Mouse (Mus musculus): ENCODE data around the gene Agpat1. TPM values are rescaled to one million over a fixed set of nuclear protein-coding genes. Genes with fewer than 3 reads are reported as not detected.
A peak's percentile ranks its signal among the peaks of the same experiment; 100 is the strongest.

The Agpat1 gene
- total and polyA plus RNA-seq, 3 experiments, result 11.2 to 47.4 (median 44.4) TPM

DNA sequence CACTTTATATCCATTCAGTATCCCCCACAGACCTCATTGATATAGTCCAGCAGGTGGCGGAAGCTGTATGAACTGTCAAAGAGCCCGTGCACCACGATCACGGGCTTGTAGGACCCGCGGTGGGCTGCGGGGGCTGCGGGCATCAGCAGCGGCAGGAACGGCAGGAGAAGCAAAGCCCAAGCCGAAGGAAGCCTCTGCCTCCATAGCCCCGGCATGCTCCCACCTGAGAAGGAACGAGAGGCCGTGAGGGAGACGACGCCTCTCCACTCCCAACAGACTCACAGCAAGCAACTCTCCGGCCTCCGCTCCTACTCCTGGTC, 22.7 kb downstream of the Agpat1 start:
- Histone ChIP-seq H3K4me3 (replicated peaks in 1 of 3; ENCODE audit: low read depth in 2 of 3, low read length in 2 of 3, poor library complexity in 1 of 3) (peak overlapping the region in 2 of 3 experiments; percentile 48 to 49), H3K27me3 (replicated peaks) (peaks cover 45% of the 10 kb centered on the region), H3K27ac (ENCODE audit: insufficient read depth, low read depth) (no peak overlapping the region), H3K79me2 (replicated peaks; ENCODE audit: control insufficient read depth, extremely low read depth, insufficient read depth, poor library complexity, severe bottlenecking) (no peaks in the 10 kb centered on the region), H3K4me2 (ENCODE audit: insufficient read depth, low read depth, poor library complexity, severe bottlenecking) (peak overlapping the region; percentile 75), H3K9ac (ENCODE audit: insufficient read depth, low read depth) (peak overlapping the region; percentile 10; the same call in 1 of the 2 replicates), H3K9me3 (replicated peaks; ENCODE audit: low read length) (peaks cover 2% of the 10 kb centered on the region), H3K36me3 (replicated peaks in 1 of 2; ENCODE audit: control insufficient read depth in 1 of 2, insufficient read depth in 1 of 2, low read length in 1 of 2) (no peaks in the 10 kb centered on the region), H3K4me1 (ENCODE audit: control insufficient read depth in 1 of 2, insufficient read depth in 2 of 2) (peaks cover 2 to 3% of the 10 kb centered on the region in 2 experiments; a peak in 2 of 4 replicates)
- TF ChIP-seq SIN3A (IDR thresholded peaks at IDR 0.05; ENCODE audit: low read length) (no peak), SMC3 (IDR thresholded peaks at IDR 0.05; ENCODE audit: low read depth, low read length) (peak; percentile 27), CTCF (conservative IDR thresholded peaks at IDR 0.05 in 1 of 2, IDR thresholded peaks at IDR 0.05 in 1 of 2; ENCODE audit: low read depth in 2 of 2, low read length in 2 of 2) (peak in 1 of 2 experiments; percentile 44; a peak in 2 of 4 replicates), NELFE (IDR thresholded peaks at IDR 0.05; ENCODE audit: low read depth, low read length) (no peak), MYC (IDR thresholded peaks at IDR 0.05; ENCODE audit: low read depth, low read length) (no peak), MAZ (IDR thresholded peaks at IDR 0.05; ENCODE audit: low read depth, low read length) (no peak), RAD21 (IDR thresholded peaks at IDR 0.05; ENCODE audit: low read depth, low read length) (peak; percentile 15)
- in situ Hi-C loops (cut with MboI; ENCODE audit: low pct_ligation_motif_present, low pct_unique_long_range_greater_than_20kb, low sequenced_read_pairs), result no loop called here
- dilution Hi-C loops (cut with MboI; ENCODE audit: extremely low pct_ligation_motif_present, extremely low pct_unique_long_range_greater_than_20kb, low sequenced_read_pairs), result no loop called here
- DNase-seq (ENCODE audit: extremely low read depth), result no peak

DNA sequence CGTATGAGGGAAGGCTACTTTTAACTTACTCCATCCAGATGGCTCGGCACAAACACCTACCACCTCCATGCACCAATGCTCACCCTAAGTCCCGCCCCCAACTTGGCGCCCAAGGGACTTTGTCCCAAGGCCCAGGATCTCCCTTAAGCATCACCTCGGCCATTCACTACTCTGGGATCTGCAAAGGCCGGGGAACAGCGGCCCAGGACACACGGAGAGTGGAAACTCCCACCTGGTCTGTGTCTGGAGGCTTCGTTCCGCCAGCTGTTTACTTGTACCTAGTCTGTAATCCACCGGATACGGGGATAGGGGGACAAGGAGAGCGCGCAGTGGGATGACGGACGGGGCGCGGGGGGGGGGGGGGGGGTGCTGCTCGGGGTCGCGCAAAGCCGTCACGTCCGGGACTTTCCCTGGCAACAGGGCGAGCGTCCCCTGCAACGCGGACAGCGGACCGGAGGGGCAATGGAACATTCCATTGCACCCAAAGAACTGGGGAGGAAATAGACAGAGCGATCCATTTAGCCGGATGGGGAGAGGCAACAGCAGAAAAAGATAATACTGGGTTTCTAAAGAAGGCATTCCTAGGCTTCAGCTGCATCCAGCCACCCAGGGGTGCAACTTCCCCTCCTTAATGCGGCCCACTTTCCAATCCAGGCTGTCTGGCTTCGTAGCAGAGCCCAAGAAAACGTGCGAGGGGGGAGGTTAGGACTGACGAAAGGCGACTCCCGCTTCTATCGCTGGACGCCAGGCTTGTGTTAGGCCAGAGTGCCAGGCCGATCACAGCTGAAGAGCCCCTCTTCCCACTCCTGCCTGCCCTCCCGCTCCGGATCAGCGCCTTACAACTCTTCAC, 23.3 kb downstream of the Agpat1 start:
- in situ Hi-C loops (cut with MboI; ENCODE audit: low pct_ligation_motif_present, low pct_unique_long_range_greater_than_20kb, low sequenced_read_pairs), result no loop called here
- DNase-seq (ENCODE audit: extremely low read depth), result no peak
- no peak for TF ChIP-seq JUN (IDR thresholded peaks at IDR 0.05; ENCODE audit: insufficient read depth, low read depth, low read length)
- TF ChIP-seq POLR2A (IDR thresholded peaks at IDR 0.05; ENCODE audit: low read depth, low read length), result no peak
- no peak for TF ChIP-seq ETS1 (conservative IDR thresholded peaks at IDR 0.05; ENCODE audit: low read depth, low read length)
- 0 out of 2 replicates have a peak, but pooled peaks have one; percentile 16 for TF ChIP-seq ELF1 (IDR thresholded peaks at IDR 0.05; ENCODE audit: low read depth, low read length)
- no peak for TF ChIP-seq KAT2A (IDR thresholded peaks at IDR 0.05; ENCODE audit: insufficient replicate concordance, low read length)
- TF ChIP-seq MXI1 (IDR thresholded peaks at IDR 0.05; ENCODE audit: low read depth, low read length), result peak; percentile 64
- TF ChIP-seq CHD1 (IDR thresholded peaks at IDR 0.05; ENCODE audit: low read depth, low read length), result peak; percentile 92; the same call in 1 of the 2 replicates

More for the DNA sequence above, 23.3 kb downstream of the Agpat1 start:
- dilution Hi-C loops (cut with MboI; ENCODE audit: extremely low pct_ligation_motif_present, extremely low pct_unique_long_range_greater_than_20kb, low sequenced_read_pairs), result no loop called here
- peak overlapping the region; percentile 10 for H3K9ac ChIP-seq (ENCODE audit: insufficient read depth, low read depth)
- no peaks in the 10 kb centered on the region for H3K79me2 ChIP-seq (replicated peaks; ENCODE audit: control insufficient read depth, extremely low read depth, insufficient read depth, poor library complexity, severe bottlenecking)
- peaks cover 48% of the 10 kb centered on the region for H3K27me3 ChIP-seq (replicated peaks)
- no peaks in the 10 kb centered on the region for H3K36me3 ChIP-seq (replicated peaks in 1 of 2; ENCODE audit: control insufficient read depth in 1 of 2, insufficient read depth in 1 of 2, low read length in 1 of 2)
- H3K4me2 ChIP-seq (ENCODE audit: insufficient read depth, low read depth, poor library complexity, severe bottlenecking), result peak overlapping the region; percentile 75
- H3K27ac ChIP-seq (ENCODE audit: insufficient read depth, low read depth), result no peak overlapping the region
- H3K4me3 ChIP-seq (replicated peaks in 1 of 3; ENCODE audit: low read depth in 2 of 3, low read length in 2 of 3, poor library complexity in 1 of 3), result peak overlapping the region in 2 of 3 experiments; percentile 48 to 49
- H3K4me1 ChIP-seq (ENCODE audit: control insufficient read depth in 1 of 2, insufficient read depth in 2 of 2), result peaks cover 2 to 3% of the 10 kb centered on the region in 2 experiments; a peak in 2 of 4 replicates
- peaks cover 2% of the 10 kb centered on the region for H3K9me3 ChIP-seq (replicated peaks; ENCODE audit: low read length)
